Mouse (Mus musculus): Measurements from ENCODE around the gene Tmem109. TPM values are rescaled to one million over a fixed set of nuclear protein-coding genes. Genes with fewer than 3 reads are reported as not detected.
A peak's percentile ranks its signal among the peaks of the same experiment; 100 is the strongest.

Gene Tmem109
- polyA plus RNA-seq (2014; fragmentation: Nextera tagmentation; extraction: Ambion mirVana), result 64.9 and 67.5 TPM in 2 replicates

DNA sequence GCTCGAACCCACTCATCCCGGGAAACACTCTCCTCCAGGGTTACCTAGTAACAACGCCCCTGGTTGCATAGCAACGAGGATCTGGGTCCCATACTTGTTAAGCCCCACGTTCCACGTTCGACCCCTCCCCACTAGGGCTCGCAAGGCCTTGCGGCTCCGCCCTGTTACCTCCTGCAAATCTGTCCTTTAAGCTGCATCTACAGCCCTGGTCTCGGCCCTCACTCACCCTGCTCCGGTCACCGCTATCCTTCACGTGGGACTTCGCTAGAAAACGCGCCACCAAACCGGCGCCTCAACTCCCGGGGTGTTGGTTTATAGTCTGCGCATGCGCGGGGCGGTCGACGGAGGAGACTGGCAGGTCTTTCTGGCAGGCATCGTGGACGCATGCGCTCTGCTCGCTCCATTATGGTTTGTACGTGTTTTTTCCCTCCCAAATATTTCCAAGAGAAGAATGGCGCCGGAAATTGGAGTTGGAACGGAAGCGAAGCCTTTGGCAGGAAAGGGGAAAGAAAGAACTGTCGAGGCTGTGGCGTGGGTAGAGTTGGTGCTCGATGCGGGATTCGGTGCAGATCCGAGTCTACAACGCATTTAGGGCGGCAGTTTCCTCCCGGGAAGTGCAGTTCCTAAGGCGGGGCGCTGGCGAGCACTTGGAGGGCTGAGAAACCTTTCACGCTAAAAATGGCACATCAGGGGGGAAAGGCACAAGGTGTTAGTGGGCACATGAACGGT is at the start of gene Tmem109:
Tmem109 (minus strand) TSS at position 576 of the 729 bp plus-strand sequence.
- peak; percentile 97 for DNase-seq (ENCODE audit: low spot score)
- Histone ChIP-seq H3K36me3 (replicated peaks; ENCODE audit: control insufficient read depth, insufficient read depth, low read depth, low read length) (peaks cover 2% of the 10 kb centered on the region; the same call in 1 of the 2 replicates), H3K27ac (replicated peaks; ENCODE audit: low read depth, low read length) (peak within 1 kb of the TSS; percentile 86), H3K4me2 (ENCODE audit: low read depth, low read length) (peak within 1 kb of the TSS; percentile 93), H3K4me3 (ENCODE audit: low read depth, low read length) (peak within 1 kb of the TSS; percentile 53), H3K9me3 (replicated peaks; ENCODE audit: control insufficient read depth, low read length) (no peaks in the 10 kb centered on the region), H3K27me3 (ENCODE audit: control insufficient read depth, insufficient read depth, low read length) (no peaks in the 10 kb centered on the region), H3K4me1 (ENCODE audit: control insufficient read depth, insufficient read depth, low read length) (0 out of 2 replicates have a peak, but pooled peaks cover 5% of the 10 kb centered on the region), H3K9ac (replicated peaks; ENCODE audit: low read length) (peak within 1 kb of the TSS; percentile 77)
- WGBS, result under 1% methylated on average over 49 of the region's 49 CpGs
- peak; percentile 93 for ATAC-seq (replicated peaks; ENCODE audit: insufficient number of reproducible peaks, low FRiP score, low TSS enrichment, low read depth)

DNA sequence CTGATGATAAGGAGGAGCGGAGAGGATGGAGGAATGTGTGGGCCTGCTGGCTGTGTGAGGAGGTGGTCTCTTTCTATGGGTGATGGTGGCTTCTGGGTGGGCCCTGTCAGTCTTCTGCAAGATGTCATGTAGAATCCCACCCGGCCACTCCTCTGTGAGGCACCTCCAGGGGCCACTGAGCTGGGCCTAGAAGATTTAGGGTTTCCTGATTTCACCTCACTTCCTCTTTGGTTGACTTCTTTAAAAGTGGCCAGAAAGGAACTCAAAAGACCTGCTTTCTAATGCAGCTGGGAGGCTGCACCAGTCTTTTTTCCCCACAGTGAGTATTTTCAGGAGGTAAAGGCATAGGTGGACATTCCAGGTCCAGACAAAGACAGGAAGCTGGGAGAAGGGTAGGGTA is 48.8 kb upstream of the Tmem109 start:
- H3K4me3 ChIP-seq (ENCODE audit: low read depth, low read length), result no peak overlapping the region
- no peaks in the 10 kb centered on the region for H3K4me1 ChIP-seq (ENCODE audit: control insufficient read depth, insufficient read depth, low read length)
- no peak overlapping the region for H3K27ac ChIP-seq (replicated peaks; ENCODE audit: low read depth, low read length)
- 77% methylated on average over 2 of the region's 2 CpGs for WGBS
- no peak for ATAC-seq (replicated peaks; ENCODE audit: insufficient number of reproducible peaks, low FRiP score, low TSS enrichment, low read depth)
- no peaks in the 10 kb centered on the region for H3K27me3 ChIP-seq (ENCODE audit: control insufficient read depth, insufficient read depth, low read length)
- H3K36me3 ChIP-seq (replicated peaks; ENCODE audit: control insufficient read depth, insufficient read depth, low read depth, low read length), result no peaks in the 10 kb centered on the region
- DNase-seq (ENCODE audit: low spot score), result no peak
- H3K9me3 ChIP-seq (replicated peaks; ENCODE audit: control insufficient read depth, low read length), result no peaks in the 10 kb centered on the region
- no peak overlapping the region for H3K9ac ChIP-seq (replicated peaks; ENCODE audit: low read length)
- H3K4me2 ChIP-seq (ENCODE audit: low read depth, low read length), result no peak overlapping the region

DNA sequence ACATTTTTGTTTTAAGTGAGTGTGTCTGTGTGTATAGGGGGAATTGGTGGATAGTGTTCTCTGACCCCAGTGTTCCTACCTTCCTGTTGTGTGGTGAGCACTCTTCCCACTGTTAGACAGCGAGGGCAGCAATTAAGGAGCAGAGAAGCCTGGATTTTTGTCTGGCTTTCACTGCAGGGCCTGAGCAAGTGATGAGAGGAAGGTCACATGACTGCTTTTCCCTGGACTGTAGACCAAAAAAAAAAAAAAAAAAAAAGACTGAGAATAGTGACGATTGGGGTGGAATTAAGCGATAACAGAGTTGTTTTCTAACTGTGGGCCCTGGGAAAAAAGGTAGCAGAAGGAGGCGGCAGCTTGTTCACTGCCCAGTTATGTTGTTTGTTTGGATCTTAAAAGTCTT is 44.9 kb upstream of the Tmem109 start:
- Histone ChIP-seq H3K27ac (replicated peaks; ENCODE audit: low read depth, low read length) (no peak overlapping the region), H3K4me1 (ENCODE audit: control insufficient read depth, insufficient read depth, low read length) (no peaks in the 10 kb centered on the region), H3K9ac (replicated peaks; ENCODE audit: low read length) (no peak overlapping the region), H3K36me3 (replicated peaks; ENCODE audit: control insufficient read depth, insufficient read depth, low read depth, low read length) (no peaks in the 10 kb centered on the region), H3K9me3 (replicated peaks; ENCODE audit: control insufficient read depth, low read length) (no peaks in the 10 kb centered on the region), H3K4me3 (ENCODE audit: low read depth, low read length) (no peak overlapping the region), H3K27me3 (ENCODE audit: control insufficient read depth, insufficient read depth, low read length) (no peaks in the 10 kb centered on the region), H3K4me2 (ENCODE audit: low read depth, low read length) (no peak overlapping the region)
- ATAC-seq (replicated peaks; ENCODE audit: insufficient number of reproducible peaks, low FRiP score, low TSS enrichment, low read depth) (no peak), DNase-seq (ENCODE audit: low spot score) (no peak)
- WGBS, result 50% methylated on average over 4 of the region's 4 CpGs

DNA sequence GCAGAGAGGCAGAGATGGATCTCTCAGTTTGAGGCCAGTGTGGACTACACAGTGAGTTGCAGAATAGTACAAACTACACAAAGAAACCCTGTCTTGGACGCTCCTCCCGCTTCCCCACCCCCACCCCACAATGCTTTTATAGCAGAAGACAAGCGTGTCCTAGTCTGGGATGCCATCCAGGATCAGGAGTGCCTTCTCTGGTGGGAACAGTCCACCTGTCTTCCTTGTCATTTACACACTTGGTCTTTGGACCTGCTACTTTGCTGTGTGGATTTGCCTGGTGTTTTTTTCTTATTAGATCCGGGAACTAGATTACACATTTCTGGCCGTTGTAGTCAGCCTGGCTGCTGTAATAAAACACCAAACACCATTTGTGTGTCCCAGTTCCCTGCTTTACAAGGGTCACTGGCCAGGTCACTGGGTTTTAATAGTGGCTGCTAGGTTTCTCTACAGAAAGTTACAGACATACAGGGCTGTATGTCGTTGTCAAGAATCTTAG is 44.4 kb upstream of the Tmem109 start:
- no peak for ATAC-seq (replicated peaks; ENCODE audit: insufficient number of reproducible peaks, low FRiP score, low TSS enrichment, low read depth)
- DNase-seq (ENCODE audit: low spot score), result no peak
- 33% methylated on average over 6 of the region's 6 CpGs for WGBS
- no peak overlapping the region for H3K4me2 ChIP-seq (ENCODE audit: low read depth, low read length)
- no peak overlapping the region for H3K9ac ChIP-seq (replicated peaks; ENCODE audit: low read length)
- H3K36me3 ChIP-seq (replicated peaks; ENCODE audit: control insufficient read depth, insufficient read depth, low read depth, low read length), result no peaks in the 10 kb centered on the region
- no peaks in the 10 kb centered on the region for H3K4me1 ChIP-seq (ENCODE audit: control insufficient read depth, insufficient read depth, low read length)
- H3K4me3 ChIP-seq (ENCODE audit: low read depth, low read length), result no peak overlapping the region
- H3K27me3 ChIP-seq (ENCODE audit: control insufficient read depth, insufficient read depth, low read length), result no peaks in the 10 kb centered on the region
- H3K27ac ChIP-seq (replicated peaks; ENCODE audit: low read depth, low read length), result no peak overlapping the region
- no peaks in the 10 kb centered on the region for H3K9me3 ChIP-seq (replicated peaks; ENCODE audit: control insufficient read depth, low read length)

DNA sequence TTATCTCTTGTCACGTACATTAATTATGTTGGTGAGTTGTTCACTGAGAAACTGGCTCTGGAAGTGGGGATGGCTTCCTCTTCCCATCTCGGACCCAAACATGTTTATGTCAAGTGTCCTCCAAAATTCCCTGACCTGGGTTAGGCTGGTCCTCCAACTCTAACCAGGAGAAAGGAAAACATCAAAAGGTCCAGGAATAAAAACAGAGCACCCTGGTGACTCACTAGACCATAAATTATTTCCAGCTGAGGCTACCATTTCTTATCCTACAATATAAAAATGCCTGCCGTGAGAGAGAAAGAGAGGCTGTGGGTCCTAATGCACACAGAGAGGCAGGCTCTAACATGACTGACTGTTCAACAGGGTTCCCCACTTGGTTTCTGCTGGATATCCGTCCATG is 42.4 kb upstream of the Tmem109 start:
- Histone ChIP-seq H3K27me3 (ENCODE audit: control insufficient read depth, insufficient read depth, low read length) (no peaks in the 10 kb centered on the region), H3K27ac (replicated peaks; ENCODE audit: low read depth, low read length) (no peak overlapping the region), H3K36me3 (replicated peaks; ENCODE audit: control insufficient read depth, insufficient read depth, low read depth, low read length) (no peaks in the 10 kb centered on the region), H3K4me3 (ENCODE audit: low read depth, low read length) (no peak overlapping the region), H3K4me2 (ENCODE audit: low read depth, low read length) (no peak overlapping the region), H3K4me1 (ENCODE audit: control insufficient read depth, insufficient read depth, low read length) (no peaks in the 10 kb centered on the region), H3K9me3 (replicated peaks; ENCODE audit: control insufficient read depth, low read length) (no peaks in the 10 kb centered on the region), H3K9ac (replicated peaks; ENCODE audit: low read length) (no peak overlapping the region)
- ATAC-seq (replicated peaks; ENCODE audit: insufficient number of reproducible peaks, low FRiP score, low TSS enrichment, low read depth), result no peak
- 43% methylated on average over 4 of the region's 4 CpGs for WGBS
- DNase-seq (ENCODE audit: low spot score), result no peak

DNA sequence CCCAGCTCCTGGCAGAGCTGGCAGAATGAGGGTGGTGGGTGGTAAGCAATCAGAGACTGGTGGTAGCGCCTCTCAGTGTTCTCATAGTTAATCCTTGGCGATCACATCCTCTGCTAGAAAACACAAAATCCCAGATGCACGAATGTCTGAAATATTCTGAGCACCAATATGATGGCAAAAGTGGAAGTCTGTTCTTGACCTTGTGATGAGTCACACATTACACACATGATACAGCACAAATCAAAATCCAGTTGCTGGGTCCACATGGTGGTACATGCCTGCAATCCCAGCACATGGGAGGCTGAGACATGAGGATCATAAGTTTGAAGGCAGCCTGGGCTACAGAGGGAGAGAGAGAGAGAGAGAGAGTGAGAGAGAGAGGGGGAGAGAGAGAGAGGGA is 39.3 kb upstream of the Tmem109 start:
- ATAC-seq (replicated peaks; ENCODE audit: insufficient number of reproducible peaks, low FRiP score, low TSS enrichment, low read depth) (no peak), DNase-seq (ENCODE audit: low spot score) (no peak)
- Histone ChIP-seq H3K4me3 (ENCODE audit: low read depth, low read length) (no peak overlapping the region), H3K36me3 (replicated peaks; ENCODE audit: control insufficient read depth, insufficient read depth, low read depth, low read length) (no peaks in the 10 kb centered on the region), H3K4me2 (ENCODE audit: low read depth, low read length) (no peak overlapping the region), H3K27ac (replicated peaks; ENCODE audit: low read depth, low read length) (no peak overlapping the region), H3K9me3 (replicated peaks; ENCODE audit: control insufficient read depth, low read length) (no peaks in the 10 kb centered on the region), H3K4me1 (ENCODE audit: control insufficient read depth, insufficient read depth, low read length) (no peaks in the 10 kb centered on the region), H3K27me3 (ENCODE audit: control insufficient read depth, insufficient read depth, low read length) (no peaks in the 10 kb centered on the region), H3K9ac (replicated peaks; ENCODE audit: low read length) (no peak overlapping the region)
- 68% methylated on average over 3 of the region's 3 CpGs for WGBS

DNA sequence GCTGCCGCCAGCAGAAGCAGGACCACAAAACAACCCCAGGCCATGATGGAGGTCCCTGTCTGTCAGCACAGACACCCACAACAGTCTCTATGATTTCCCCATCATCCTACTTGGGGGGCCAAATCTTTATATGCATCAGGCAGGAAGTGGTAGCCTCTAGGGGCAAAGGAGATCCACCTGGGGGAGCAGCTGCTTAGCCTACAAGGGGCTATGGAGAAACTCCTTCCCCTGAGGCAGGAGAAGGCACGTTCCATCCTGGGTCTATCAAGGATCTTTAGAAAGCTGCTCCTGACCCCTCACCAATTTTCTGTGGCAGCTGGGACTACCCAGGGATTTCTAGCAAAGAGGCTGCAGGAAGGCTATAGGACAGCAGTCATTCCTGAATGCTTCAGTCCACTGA is 38.7 kb upstream of the Tmem109 start, which contains the start of gene Zp1:
Zp1 (minus strand) TSS at position 101 of the 400 bp plus-strand sequence.
- DNase-seq (ENCODE audit: low spot score) (no peak), ATAC-seq (replicated peaks; ENCODE audit: insufficient number of reproducible peaks, low FRiP score, low TSS enrichment, low read depth) (no peak)
- Histone ChIP-seq H3K36me3 (replicated peaks; ENCODE audit: control insufficient read depth, insufficient read depth, low read depth, low read length) (no peaks in the 10 kb centered on the region), H3K4me3 (ENCODE audit: low read depth, low read length) (no peak within 1 kb of the TSS), H3K4me1 (ENCODE audit: control insufficient read depth, insufficient read depth, low read length) (no peaks in the 10 kb centered on the region), H3K4me2 (ENCODE audit: low read depth, low read length) (no peak within 1 kb of the TSS), H3K9ac (replicated peaks; ENCODE audit: low read length) (no peak within 1 kb of the TSS), H3K9me3 (replicated peaks; ENCODE audit: control insufficient read depth, low read length) (no peaks in the 10 kb centered on the region), H3K27ac (replicated peaks; ENCODE audit: low read depth, low read length) (no peak within 1 kb of the TSS), H3K27me3 (ENCODE audit: control insufficient read depth, insufficient read depth, low read length) (no peaks in the 10 kb centered on the region)
- 63% methylated on average over 2 of the region's 2 CpGs for WGBS

DNA sequence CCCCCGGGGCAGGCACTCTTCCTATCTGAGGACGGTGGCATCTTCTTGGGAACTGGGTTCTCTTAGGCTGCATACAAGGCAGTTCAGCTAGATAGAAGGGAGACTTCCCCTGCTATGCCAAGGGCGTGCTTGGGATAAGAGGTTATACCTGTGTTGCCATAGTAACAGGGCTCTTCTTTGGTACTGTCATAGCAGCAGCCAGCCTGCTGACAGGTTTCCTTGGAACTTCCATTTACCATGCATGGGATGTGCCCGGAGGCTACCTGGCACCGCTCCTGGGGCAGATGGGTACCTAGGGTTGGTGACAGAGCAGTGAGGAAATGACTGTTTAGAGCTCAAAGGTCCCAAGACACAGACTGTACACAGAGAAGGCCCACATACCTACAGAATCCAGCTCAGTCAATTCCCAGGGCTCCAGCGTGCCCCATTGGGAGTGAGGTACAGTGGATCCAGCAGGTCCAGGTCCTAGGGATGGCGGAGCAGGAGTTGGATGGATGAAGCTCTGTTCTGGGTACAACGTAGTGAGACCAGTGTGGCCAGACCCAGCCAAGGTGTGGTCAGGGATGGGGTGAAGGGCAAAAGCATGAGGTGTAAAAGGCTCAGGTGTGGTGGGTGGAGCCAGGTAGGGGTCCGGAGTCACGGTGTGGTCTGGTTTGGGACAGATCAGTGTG is 36.7 kb upstream of the Tmem109 start:
- Histone ChIP-seq H3K9ac (replicated peaks; ENCODE audit: low read length) (no peak overlapping the region), H3K4me2 (ENCODE audit: low read depth, low read length) (no peak overlapping the region), H3K36me3 (replicated peaks; ENCODE audit: control insufficient read depth, insufficient read depth, low read depth, low read length) (no peaks in the 10 kb centered on the region), H3K4me1 (ENCODE audit: control insufficient read depth, insufficient read depth, low read length) (no peaks in the 10 kb centered on the region), H3K27me3 (ENCODE audit: control insufficient read depth, insufficient read depth, low read length) (no peaks in the 10 kb centered on the region), H3K9me3 (replicated peaks; ENCODE audit: control insufficient read depth, low read length) (no peaks in the 10 kb centered on the region), H3K4me3 (ENCODE audit: low read depth, low read length) (no peak overlapping the region), H3K27ac (replicated peaks; ENCODE audit: low read depth, low read length) (no peak overlapping the region)
- no peak for DNase-seq (ENCODE audit: low spot score)
- 87% methylated on average over 10 of the region's 10 CpGs for WGBS
- ATAC-seq (replicated peaks; ENCODE audit: insufficient number of reproducible peaks, low FRiP score, low TSS enrichment, low read depth), result 0 out of 2 replicates have a peak, but pooled peaks have one; percentile 23

All from embryonic facial prominence, embryonic 11.5 days (tissue).